Comparison of ENCODE assay signal across 2 mouse cellular contexts in genomic region chr11:62607952-62608201, GRCm38 (mm10).
TF ChIP-seq lines count a peak whose summit lies in the region.

No protein-coding gene starts in this region.

TF ChIP-seq in CH12.LX, 34 proteins besides CTCF, POLR2A, EP300 and RAD21 (continued from another document):
- TF ChIP-seq SIN3A (IDR thresholded peaks at IDR 0.05; ENCODE audit: low read length) (no peak), BHLHE40 (IDR thresholded peaks at IDR 0.05; ENCODE audit: low read depth, low read length) (no peak), RCOR1 (conservative IDR thresholded peaks at IDR 0.05; ENCODE audit: low read depth, low read length) (no peak)

TF ChIP-seq in myocyte, 11 proteins besides CTCF, POLR2A, EP300 and RAD21 (continued from another document):
- no peak for TF ChIP-seq MYOD1 (IDR thresholded peaks at IDR 0.05; ENCODE audit: control insufficient read depth in 1 of 3, insufficient read length in 2 of 3, low read depth in 2 of 3)
TF ChIP-seq in myocyte: peak in this region for 1.
